Mouse (Mus musculus): Measurements from ENCODE around the gene Gimap7. TPM values are rescaled to one million over a fixed set of nuclear protein-coding genes. Genes with fewer than 3 reads are reported as not detected.

Gimap7 gene
- polyA plus RNA-seq, 1 experiment from 2014 or later: 0.09 TPM

DNA sequence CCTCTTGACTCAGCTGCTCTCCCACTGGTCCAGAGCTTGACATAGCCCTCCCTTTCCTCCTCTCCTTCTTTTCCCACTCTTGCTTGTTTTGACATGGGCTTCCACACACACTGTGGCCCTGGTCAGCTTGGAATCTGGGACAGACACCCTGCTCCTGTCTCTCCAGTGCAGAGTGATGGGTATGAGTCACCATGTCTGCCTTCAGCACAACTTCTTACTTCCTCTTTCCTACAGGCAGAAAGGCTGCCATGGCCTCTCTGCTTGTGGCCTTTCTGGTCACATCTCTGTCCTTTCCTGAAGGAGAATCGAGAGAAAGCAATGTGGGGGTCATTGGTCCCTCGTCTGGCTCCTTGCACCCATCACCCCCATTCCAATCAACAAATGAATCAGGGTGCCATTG is 31.3 kb upstream of the Gimap7 start:
- Histone ChIP-seq H3K4me1 (replicated peaks; ENCODE audit: control insufficient read depth, insufficient read depth, low read length) (no peaks in the 10 kb centered on the region), H3K27ac (ENCODE audit: low read depth, low read length) (no peak overlapping the region), H3K27me3 (replicated peaks; ENCODE audit: control insufficient read depth, insufficient read depth, low read length) (no peaks in the 10 kb centered on the region), H3K36me3 (ENCODE audit: control insufficient read depth, insufficient read depth) (no peaks in the 10 kb centered on the region), H3K4me3 (ENCODE audit: low read depth, low read length) (no peak overlapping the region), H3K9ac (ENCODE audit: low read depth, low read length) (no peak overlapping the region), H3K4me2 (replicated peaks; ENCODE audit: low read depth) (no peak overlapping the region), H3K9me3 (ENCODE audit: control insufficient read depth) (no peaks in the 10 kb centered on the region)
- WGBS: 84% methylated on average over 2 of the region's 2 CpGs
- TF ChIP-seq CTCF (IDR thresholded peaks at IDR 0.05; ENCODE audit: low read depth): no peak
- ATAC-seq: no peak

DNA sequence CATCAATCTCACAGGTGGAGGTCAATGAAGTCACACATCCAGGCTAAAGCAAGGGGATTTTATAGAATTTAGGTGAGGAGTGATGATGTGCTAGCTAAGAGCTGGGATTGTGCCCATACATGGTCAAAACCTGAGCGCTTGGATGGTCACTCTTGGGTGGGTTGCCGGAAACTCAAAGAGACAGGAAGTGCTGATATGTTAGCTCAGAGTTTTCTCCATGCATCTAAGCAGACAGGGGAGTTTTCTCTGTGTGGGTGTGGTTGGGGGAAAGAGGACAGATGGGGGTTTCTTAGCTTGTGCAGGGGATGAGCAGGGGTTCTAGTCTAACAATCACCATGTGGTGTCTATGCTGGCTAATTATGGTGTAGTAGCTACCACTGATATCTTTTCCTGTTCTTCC is 29.1 kb upstream of the Gimap7 start:
- Histone ChIP-seq H3K4me2 (replicated peaks; ENCODE audit: low read depth) (no peak overlapping the region), H3K27me3 (replicated peaks; ENCODE audit: control insufficient read depth, insufficient read depth, low read length) (no peaks in the 10 kb centered on the region), H3K9me3 (ENCODE audit: control insufficient read depth) (no peaks in the 10 kb centered on the region), H3K4me1 (replicated peaks; ENCODE audit: control insufficient read depth, insufficient read depth, low read length) (no peaks in the 10 kb centered on the region), H3K9ac (ENCODE audit: low read depth, low read length) (no peak overlapping the region), H3K27ac (ENCODE audit: low read depth, low read length) (no peak overlapping the region), H3K4me3 (ENCODE audit: low read depth, low read length) (no peak overlapping the region), H3K36me3 (ENCODE audit: control insufficient read depth, insufficient read depth) (no peaks in the 10 kb centered on the region)
- TF ChIP-seq CTCF (IDR thresholded peaks at IDR 0.05; ENCODE audit: low read depth): no peak
- WGBS: 88% methylated on average over 2 of the region's 2 CpGs
- no peak for ATAC-seq

DNA sequence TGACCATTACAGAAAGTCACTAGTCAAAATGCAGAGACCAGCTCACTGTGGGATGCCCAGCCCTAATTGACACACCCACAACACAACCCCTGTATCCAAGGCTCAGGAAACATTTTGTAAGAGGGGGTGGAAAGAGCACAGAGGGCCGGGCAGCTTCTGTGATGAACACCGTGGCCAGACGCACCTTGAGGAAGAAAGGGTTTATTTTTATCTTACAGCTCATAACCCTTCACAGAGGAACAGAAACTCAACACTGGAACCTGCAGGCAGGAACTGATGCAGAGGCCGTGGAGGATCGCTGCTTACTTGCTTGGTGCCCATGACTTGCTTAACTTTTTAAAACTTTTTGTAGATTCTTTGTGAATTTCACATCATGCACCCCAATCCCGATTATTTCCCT is 25.5 kb upstream of the Gimap7 start:
- TF ChIP-seq CTCF (IDR thresholded peaks at IDR 0.05; ENCODE audit: low read depth): no peak
- no peak for ATAC-seq
- Histone ChIP-seq H3K9ac (ENCODE audit: low read depth, low read length) (no peak overlapping the region), H3K4me3 (ENCODE audit: low read depth, low read length) (no peak overlapping the region), H3K9me3 (ENCODE audit: control insufficient read depth) (no peaks in the 10 kb centered on the region), H3K4me1 (replicated peaks; ENCODE audit: control insufficient read depth, insufficient read depth, low read length) (no peaks in the 10 kb centered on the region), H3K4me2 (replicated peaks; ENCODE audit: low read depth) (no peak overlapping the region), H3K36me3 (ENCODE audit: control insufficient read depth, insufficient read depth) (no peaks in the 10 kb centered on the region), H3K27me3 (replicated peaks; ENCODE audit: control insufficient read depth, insufficient read depth, low read length) (no peaks in the 10 kb centered on the region), H3K27ac (ENCODE audit: low read depth, low read length) (no peak overlapping the region)
- WGBS: 72% methylated on average over 6 of the region's 6 CpGs

- Histone ChIP-seq H3K9me3 (ENCODE audit: control insufficient read depth) (no peaks in the 10 kb centered on the region), H3K27ac (ENCODE audit: low read depth, low read length) (no peak overlapping the region), H3K4me1 (replicated peaks; ENCODE audit: control insufficient read depth, insufficient read depth, low read length) (no peaks in the 10 kb centered on the region), H3K9ac (ENCODE audit: low read depth, low read length) (no peak overlapping the region), H3K27me3 (replicated peaks; ENCODE audit: control insufficient read depth, insufficient read depth, low read length) (no peaks in the 10 kb centered on the region), H3K36me3 (ENCODE audit: control insufficient read depth, insufficient read depth) (no peaks in the 10 kb centered on the region), H3K4me2 (replicated peaks; ENCODE audit: low read depth) (no peak overlapping the region), H3K4me3 (ENCODE audit: low read depth, low read length) (no peak overlapping the region)
- WGBS: 78% methylated on average over 4 of the region's 4 CpGs
- TF ChIP-seq CTCF (IDR thresholded peaks at IDR 0.05; ENCODE audit: low read depth): no peak
- ATAC-seq: no peak
Measured at GRCm38 (mm10) chr6:48696830-48697554, 21.4 kb upstream of the Gimap7 start.

- WGBS: 34% methylated on average over 1 of the region's 1 CpGs
- no peak overlapping the region for H3K27ac ChIP-seq (ENCODE audit: low read depth, low read length)
- H3K9ac ChIP-seq (ENCODE audit: low read depth, low read length): no peak overlapping the region
- no peaks in the 10 kb centered on the region for H3K9me3 ChIP-seq (ENCODE audit: control insufficient read depth)
- H3K36me3 ChIP-seq (ENCODE audit: control insufficient read depth, insufficient read depth): no peaks in the 10 kb centered on the region
- H3K27me3 ChIP-seq (replicated peaks; ENCODE audit: control insufficient read depth, insufficient read depth, low read length): no peaks in the 10 kb centered on the region
- H3K4me2 ChIP-seq (replicated peaks; ENCODE audit: low read depth): no peak overlapping the region
- no peak for ATAC-seq
- TF ChIP-seq CTCF (IDR thresholded peaks at IDR 0.05; ENCODE audit: low read depth): no peak
- no peaks in the 10 kb centered on the region for H3K4me1 ChIP-seq (replicated peaks; ENCODE audit: control insufficient read depth, insufficient read depth, low read length)
- H3K4me3 ChIP-seq (ENCODE audit: low read depth, low read length): no peak overlapping the region
Measured at GRCm38 (mm10) chr6:48697555-48697930, 20.9 kb upstream of the Gimap7 start.

GRCm38 (mm10) chr6:48698066-48698856 is 20.2 kb upstream of the Gimap7 start:
- H3K9ac ChIP-seq (ENCODE audit: low read depth, low read length): no peak overlapping the region
- no peaks in the 10 kb centered on the region for H3K36me3 ChIP-seq (ENCODE audit: control insufficient read depth, insufficient read depth)
- no peak overlapping the region for H3K4me2 ChIP-seq (replicated peaks; ENCODE audit: low read depth)
- no peaks in the 10 kb centered on the region for H3K4me1 ChIP-seq (replicated peaks; ENCODE audit: control insufficient read depth, insufficient read depth, low read length)
- no peaks in the 10 kb centered on the region for H3K9me3 ChIP-seq (ENCODE audit: control insufficient read depth)
- no peak overlapping the region for H3K27ac ChIP-seq (ENCODE audit: low read depth, low read length)
- ATAC-seq: no peak
- no peak overlapping the region for H3K4me3 ChIP-seq (ENCODE audit: low read depth, low read length)
- no peak for TF ChIP-seq CTCF (IDR thresholded peaks at IDR 0.05; ENCODE audit: low read depth)
- WGBS: 77% methylated on average over 7 of the region's 7 CpGs
- no peaks in the 10 kb centered on the region for H3K27me3 ChIP-seq (replicated peaks; ENCODE audit: control insufficient read depth, insufficient read depth, low read length)
